In genomic region chr17:80818477-80819028, GRCm38 (mm10) we compare ENCODE assay signal across 18 mouse cellular contexts.
DNase-seq lines count a peak whose midpoint lies in the region; ATAC-seq and TF ChIP-seq lines count a peak whose summit lies in the region.
"Had no signal": no experiment of that assay in that cellular context is flagged by ENCODE, and none has a peak within 500 bp of the region (broad histone marks: within the 10 kb centered on the region; RNA-seq: fewer than 3 reads in every experiment).

No protein-coding gene starts in this region.

- DNase-seq in heart, adult 11 months, result peak; percentile 66
- DNase-seq in heart, postnatal 4 days, result no peak
- DNase-seq in kidney, adult 18-20 months, result no peak
- DNase-seq in stomach, postnatal 0 days (ENCODE audit: low spot score), result no peak
- DNase-seq: adrenal gland, postnatal 14 days; cerebellum, adult 9-10 months; layer of hippocampus, adult 9-11 months; liver, postnatal 0 days; lung, postnatal 36 days; thymus, postnatal 25 days had no signal

- 44% methylated on average over 9 of the region's 9 CpGs for WGBS in kidney, embryonic 16.5 days
- WGBS in stomach, embryonic 14.5 days, result 34% methylated on average over 9 of the region's 9 CpGs
- WGBS in stomach, postnatal 0 days, result 43% methylated on average over 9 of the region's 9 CpGs
- WGBS in forebrain, embryonic 13.5 days, result 87% methylated on average over 9 of the region's 9 CpGs
- WGBS in midbrain, embryonic 15.5 days, result 66% methylated on average over 9 of the region's 9 CpGs

- no peak overlapping the region for H3K4me3 ChIP-seq in kidney, embryonic 16.5 days (ENCODE audit: low read length)
- no peak overlapping the region for H3K4me3 ChIP-seq in stomach, embryonic 14.5 days (ENCODE audit: low read depth, low read length)
- H3K4me3 ChIP-seq in stomach, postnatal 0 days (ENCODE audit: low read depth, low read length), result no peak overlapping the region
- H3K4me3 ChIP-seq in forebrain, embryonic 13.5 days, result no peak overlapping the region
- H3K4me3 ChIP-seq in midbrain, embryonic 15.5 days, result no peak overlapping the region
- H3K4me3 ChIP-seq: heart, embryonic 10.5 days had no signal

- peak overlapping the region; percentile 59; the same call in 1 of the 2 replicates for H3K27ac ChIP-seq in kidney, embryonic 16.5 days (ENCODE audit: low read length)
- peak overlapping the region; percentile 44; the same call in 1 of the 2 replicates for H3K27ac ChIP-seq in stomach, embryonic 14.5 days (ENCODE audit: low read length)
- no peak overlapping the region for H3K27ac ChIP-seq in stomach, postnatal 0 days (replicated peaks)
- no peak overlapping the region for H3K27ac ChIP-seq in forebrain, embryonic 13.5 days
- no peak overlapping the region for H3K27ac ChIP-seq in midbrain, embryonic 15.5 days
- H3K27ac ChIP-seq: heart, embryonic 10.5 days had no signal

- peaks cover 12% of the 10 kb centered on the region for H3K4me1 ChIP-seq in kidney, embryonic 16.5 days (ENCODE audit: insufficient read depth, low read length)
- H3K4me1 ChIP-seq in stomach, embryonic 14.5 days (ENCODE audit: control insufficient read depth, insufficient read depth, low read length), result no peaks in the 10 kb centered on the region
- H3K4me1 ChIP-seq in stomach, postnatal 0 days (replicated peaks; ENCODE audit: control insufficient read depth, insufficient read depth), result no peaks in the 10 kb centered on the region
- no peaks in the 10 kb centered on the region; the same call in 1 of the 2 replicates for H3K4me1 ChIP-seq in forebrain, embryonic 13.5 days
- peaks cover 8% of the 10 kb centered on the region; the same call in 1 of the 2 replicates for H3K4me1 ChIP-seq in midbrain, embryonic 15.5 days

- peaks cover 6% of the 10 kb centered on the region; the same call in 1 of the 2 replicates for H3K9me3 ChIP-seq in kidney, embryonic 16.5 days (ENCODE audit: low read length)
- no peaks in the 10 kb centered on the region for H3K9me3 ChIP-seq in stomach, embryonic 14.5 days (ENCODE audit: control insufficient read depth, low read depth, low read length)
- no peaks in the 10 kb centered on the region for H3K9me3 ChIP-seq in stomach, postnatal 0 days (ENCODE audit: control insufficient read depth, low read length)
- H3K9me3 ChIP-seq in forebrain, embryonic 13.5 days (replicated peaks), result no peaks in the 10 kb centered on the region
- H3K9me3 ChIP-seq in midbrain, embryonic 15.5 days, result no peaks in the 10 kb centered on the region
- H3K9me3 ChIP-seq: heart, embryonic 10.5 days had no signal

- no peak for TF ChIP-seq CTCF in stomach, postnatal 0 days (IDR thresholded peaks at IDR 0.05; ENCODE audit: low read depth)

- TF ChIP-seq EP300 in stomach, postnatal 0 days (optimal IDR thresholded peaks at IDR 0.05), result no peak

- no peak overlapping the region for H3K4me2 ChIP-seq in kidney, embryonic 16.5 days (replicated peaks; ENCODE audit: low read depth, low read length)
- H3K4me2 ChIP-seq in stomach, embryonic 14.5 days (replicated peaks; ENCODE audit: low read depth, low read length), result no peak overlapping the region
- no peak overlapping the region for H3K4me2 ChIP-seq in stomach, postnatal 0 days (replicated peaks; ENCODE audit: low read depth)
- H3K4me2 ChIP-seq in forebrain, embryonic 13.5 days, result no peak overlapping the region
- no peak overlapping the region for H3K4me2 ChIP-seq in midbrain, embryonic 15.5 days
- H3K4me2 ChIP-seq: liver, embryonic 11.5 days had no signal

- no peaks in the 10 kb centered on the region for H3K27me3 ChIP-seq in kidney, embryonic 16.5 days (ENCODE audit: insufficient read depth, low read length)
- no peaks in the 10 kb centered on the region for H3K27me3 ChIP-seq in stomach, embryonic 14.5 days (ENCODE audit: control insufficient read depth, insufficient read depth, low read length)
- no peaks in the 10 kb centered on the region for H3K27me3 ChIP-seq in stomach, postnatal 0 days (ENCODE audit: control insufficient read depth, insufficient read depth, low read length)
- H3K27me3 ChIP-seq in forebrain, embryonic 13.5 days, result no peaks in the 10 kb centered on the region
- H3K27me3 ChIP-seq in midbrain, embryonic 15.5 days (replicated peaks), result no peaks in the 10 kb centered on the region

- H3K9ac ChIP-seq in kidney, embryonic 16.5 days (replicated peaks; ENCODE audit: low read length), result 0 out of 2 replicates have a peak overlapping the region, but pooled peaks have one; percentile 37
- no peak overlapping the region for H3K9ac ChIP-seq in stomach, embryonic 14.5 days (replicated peaks; ENCODE audit: low read depth, low read length)
- no peak overlapping the region for H3K9ac ChIP-seq in stomach, postnatal 0 days (ENCODE audit: low read length)
- no peak overlapping the region for H3K9ac ChIP-seq in forebrain, embryonic 13.5 days
- no peak overlapping the region for H3K9ac ChIP-seq in midbrain, embryonic 15.5 days
- H3K9ac ChIP-seq: liver, postnatal 0 days had no signal

- H3K36me3 ChIP-seq in kidney, embryonic 16.5 days (ENCODE audit: insufficient read depth, low read length), result no peaks in the 10 kb centered on the region
- no peaks in the 10 kb centered on the region for H3K36me3 ChIP-seq in stomach, embryonic 14.5 days (ENCODE audit: control insufficient read depth, insufficient read depth, low read length)
- no peaks in the 10 kb centered on the region for H3K36me3 ChIP-seq in stomach, postnatal 0 days (ENCODE audit: control insufficient read depth, insufficient read depth, low read length)
- H3K36me3 ChIP-seq in forebrain, embryonic 13.5 days (ENCODE audit: poor library complexity, severe bottlenecking), result no peaks in the 10 kb centered on the region
- H3K36me3 ChIP-seq in midbrain, embryonic 15.5 days (replicated peaks), result no peaks in the 10 kb centered on the region
- H3K36me3 ChIP-seq: heart, embryonic 10.5 days had no signal

- ATAC-seq in kidney, embryonic 16.5 days (ENCODE audit: low FRiP score, low TSS enrichment), result 0 out of 2 replicates have a peak, but pooled peaks have one; percentile 16
- no peak for ATAC-seq in stomach, embryonic 14.5 days (ENCODE audit: insufficient number of reproducible peaks, insufficient read depth, low FRiP score, low read depth)
- no peak for ATAC-seq in stomach, postnatal 0 days (ENCODE audit: low FRiP score, low TSS enrichment)
- ATAC-seq in forebrain, embryonic 13.5 days, result no peak
- ATAC-seq in midbrain, embryonic 15.5 days (replicated peaks), result no peak
- ATAC-seq: forebrain, embryonic 14.5 days; hindbrain, embryonic 16.5 days; liver, postnatal 0 days had no signal

Comparison
In these comparisons a context has a peak if more than half of its experiments do, and no peak if none do; other contexts are left out.
1. H3K27ac ChIP-seq: peak in kidney, embryonic 16.5 days (single experiment) and stomach, embryonic 14.5 days (single experiment); none in stomach, postnatal 0 days (single experiment), forebrain, embryonic 13.5 days (single experiment) and midbrain, embryonic 15.5 days (single experiment).